Mouse (Mus musculus): ENCODE measurements around the gene Tjp2. TPM values are rescaled to one million over a fixed set of nuclear protein-coding genes. Genes with fewer than 3 reads are reported as not detected.

The Tjp2 gene
- total RNA-seq, 2 experiments from 2014 or later = 3.5 to 4.9 TPM

- no peak overlapping the region for H3K4me3 ChIP-seq
- no peak overlapping the region for H3K27ac ChIP-seq
- TF ChIP-seq CTCF (IDR thresholded peaks at IDR 0.05) = no peak
- no peak for DNase-seq
- intact Hi-C loops (cut with DNase I) = no loop called here
These were observed 7.0 kb downstream of the Tjp2 start for GRCm38 (mm10) chr19:24217851-24218250.

DNA sequence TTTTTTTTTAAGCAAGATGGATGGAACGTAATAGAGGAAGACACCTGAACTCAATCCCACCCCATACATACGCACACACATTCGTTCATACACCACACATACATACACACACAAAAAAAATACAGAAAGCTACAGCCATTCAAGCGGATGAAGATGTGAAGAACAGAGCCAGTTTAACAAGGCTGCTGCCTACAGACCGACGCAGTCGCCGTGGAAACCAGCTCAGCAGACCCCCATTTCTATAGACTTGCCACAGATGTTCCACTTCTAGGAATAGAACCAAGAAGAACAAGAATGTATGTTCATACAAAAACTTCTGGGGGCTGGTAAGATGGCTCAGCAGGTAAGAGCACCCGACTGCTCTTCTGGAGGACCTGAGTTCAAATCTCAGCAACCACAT, 8.1 kb downstream of the Tjp2 start:
- no peak for DNase-seq
- Histone ChIP-seq H3K4me3 (no peak overlapping the region), H3K27ac (no peak overlapping the region)
- intact Hi-C loops (cut with DNase I) = no loop called here
- TF ChIP-seq CTCF (IDR thresholded peaks at IDR 0.05) = no peak

DNA sequence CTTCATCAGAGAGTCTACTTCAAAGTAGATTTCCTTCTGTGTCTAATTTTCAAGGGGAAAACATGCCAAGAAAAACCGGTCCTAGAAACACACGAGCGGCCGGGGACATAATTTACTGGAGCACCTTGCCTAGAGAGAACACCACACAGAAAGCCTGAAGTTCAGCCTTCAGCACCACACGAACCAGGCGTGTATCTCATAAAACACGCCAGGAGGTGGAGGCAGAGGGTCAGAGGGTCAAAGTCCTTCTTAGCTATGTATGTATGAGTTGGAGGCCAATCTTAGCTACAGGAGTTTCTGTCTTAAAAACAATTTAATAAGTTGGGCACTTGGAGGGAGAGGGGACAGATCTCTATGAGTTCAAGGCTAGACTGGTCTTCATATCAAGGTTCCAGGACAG, 9.9 kb downstream of the Tjp2 start:
- intact Hi-C loops (cut with DNase I) = no loop called here
- no peak for DNase-seq
- TF ChIP-seq CTCF (IDR thresholded peaks at IDR 0.05) = no peak
- Histone ChIP-seq H3K27ac (no peak overlapping the region), H3K4me3 (no peak overlapping the region)

DNA sequence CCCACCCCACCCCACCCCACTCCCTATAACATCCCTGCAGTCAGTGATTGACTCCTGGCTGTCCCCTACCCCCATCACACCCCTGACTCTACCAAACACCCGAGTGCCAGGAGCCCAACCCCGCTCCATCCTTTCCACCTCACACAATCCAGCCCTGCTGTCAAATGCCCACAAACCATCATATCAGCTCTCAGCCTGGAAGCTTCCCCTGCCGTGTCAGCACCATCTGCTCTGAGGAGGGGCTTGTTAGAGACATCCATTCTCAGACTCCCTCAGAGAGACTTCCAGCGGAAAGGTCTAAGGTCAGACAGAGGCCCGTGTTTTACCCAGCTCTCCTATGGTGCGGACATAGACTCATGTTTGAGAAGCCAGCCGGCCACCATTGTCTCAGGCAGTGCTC, 11.5 kb downstream of the Tjp2 start:
- H3K27ac ChIP-seq = no peak overlapping the region
- intact Hi-C loops (cut with DNase I) = no loop called here
- no peak for TF ChIP-seq CTCF (IDR thresholded peaks at IDR 0.05)
- no peak for DNase-seq
- no peak overlapping the region for H3K4me3 ChIP-seq

GRCm38 (mm10) chr19:24212552-24213249, 12.1 kb downstream of the Tjp2 start:
- Histone ChIP-seq H3K27ac (no peak overlapping the region), H3K4me3 (no peak overlapping the region)
- intact Hi-C loops (cut with DNase I) = no loop called here

DNA sequence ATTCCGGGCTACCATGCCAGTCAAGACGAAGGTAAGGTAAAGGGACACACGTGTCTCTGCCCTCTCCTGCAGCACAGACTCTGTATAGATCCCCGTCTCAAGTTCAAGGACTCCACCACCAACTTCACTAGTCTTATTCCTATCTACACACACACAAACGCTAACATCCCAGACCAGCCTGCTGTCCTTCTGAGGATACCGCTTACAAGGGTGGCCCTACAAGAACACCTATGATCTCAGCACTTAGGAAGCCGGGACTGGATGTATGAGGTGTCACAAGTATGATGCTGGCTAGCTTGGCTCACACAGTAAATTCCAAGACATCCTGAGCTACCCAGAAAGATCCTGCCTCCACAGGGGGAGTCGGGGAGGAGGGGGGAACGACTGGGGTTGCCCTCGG, 13.7 kb downstream of the Tjp2 start:
- H3K27ac ChIP-seq = no peak overlapping the region
- no peak for DNase-seq
- no peak for TF ChIP-seq CTCF (IDR thresholded peaks at IDR 0.05)
- no peak overlapping the region for H3K4me3 ChIP-seq
- intact Hi-C loops (cut with DNase I) = no loop called here

More at GRCm38 (mm10) chr19:24212552-24213249, 12.1 kb downstream of the Tjp2 start:
- TF ChIP-seq CTCF (IDR thresholded peaks at IDR 0.05) = no peak
- no peak for DNase-seq

GRCm38 (mm10) chr19:24209516-24209915, 15.3 kb downstream of the Tjp2 start:
- intact Hi-C loops (cut with DNase I) = no loop called here
- TF ChIP-seq CTCF (IDR thresholded peaks at IDR 0.05) = no peak
- no peak for DNase-seq

DNA sequence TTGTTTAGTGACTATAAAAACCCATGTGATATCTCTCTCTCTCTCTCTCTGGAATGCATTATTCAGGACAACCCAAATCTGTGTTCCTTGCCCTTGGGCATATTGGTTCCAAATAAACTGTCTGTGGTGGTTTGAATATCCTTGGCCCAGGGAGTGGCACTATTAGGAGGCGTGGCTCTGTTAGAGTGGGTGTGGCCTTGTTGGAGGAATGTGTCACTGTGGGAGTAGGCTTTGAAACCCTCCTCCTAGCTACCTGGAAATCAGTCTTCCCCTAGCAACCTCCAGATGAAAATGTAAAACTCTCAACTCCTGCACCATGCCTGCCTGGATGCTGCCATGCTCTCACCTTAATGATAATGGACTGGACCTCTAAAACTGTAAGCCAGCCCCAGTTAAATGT, 16.9 kb downstream of the Tjp2 start:
- no peak for DNase-seq
- intact Hi-C loops (cut with DNase I) = no loop called here
- H3K27ac ChIP-seq = no peak overlapping the region
- no peak overlapping the region for H3K4me3 ChIP-seq
- no peak for TF ChIP-seq CTCF (IDR thresholded peaks at IDR 0.05)

More at GRCm38 (mm10) chr19:24209516-24209915, 15.3 kb downstream of the Tjp2 start:
- H3K4me3 ChIP-seq = no peak overlapping the region
- H3K27ac ChIP-seq = no peak overlapping the region

GRCm38 (mm10) chr19:24205001-24205400, 19.8 kb downstream of the Tjp2 start:
- TF ChIP-seq CTCF (IDR thresholded peaks at IDR 0.05) = no peak
- Histone ChIP-seq H3K4me3 (no peak overlapping the region), H3K27ac (no peak overlapping the region)
- intact Hi-C loops (cut with DNase I) = no loop called here
- DNase-seq = no peak

- no peak overlapping the region for H3K4me3 ChIP-seq
- no peak for TF ChIP-seq CTCF (IDR thresholded peaks at IDR 0.05)
- intact Hi-C loops (cut with DNase I) = no loop called here
- no peak for DNase-seq
- H3K27ac ChIP-seq = no peak overlapping the region
These were observed 23.0 kb downstream of the Tjp2 start for GRCm38 (mm10) chr19:24201848-24202247.

DNA sequence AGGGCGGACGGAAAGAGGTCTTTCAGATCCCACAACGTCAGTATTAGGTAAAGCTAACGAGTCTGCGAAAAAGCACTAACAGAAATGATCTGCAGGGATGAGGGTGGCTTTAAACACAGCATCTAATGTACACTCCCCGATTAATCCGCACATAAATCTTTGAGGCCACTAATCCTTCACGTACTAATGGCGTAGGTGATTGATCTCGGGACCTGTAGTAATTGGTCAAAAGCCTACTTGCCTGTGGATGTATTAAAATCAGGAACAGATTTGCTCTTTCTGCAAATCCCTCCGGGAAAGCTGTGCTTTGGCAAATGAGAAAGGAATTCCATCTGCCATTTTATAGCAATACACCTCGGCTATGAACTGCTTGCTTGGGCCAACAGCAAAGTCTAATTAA, 24.3 kb downstream of the Tjp2 start:
- DNase-seq = no peak
- Histone ChIP-seq H3K27ac (no peak overlapping the region), H3K4me3 (no peak overlapping the region)
- no peak for TF ChIP-seq CTCF (IDR thresholded peaks at IDR 0.05)
- intact Hi-C loops (cut with DNase I) = no loop called here

GRCm38 (mm10) chr19:24198676-24199303, 26.0 kb downstream of the Tjp2 start:
- TF ChIP-seq CTCF (IDR thresholded peaks at IDR 0.05) = no peak
- intact Hi-C loops (cut with DNase I) = no loop called here
- DNase-seq = no peak
- no peak overlapping the region for H3K4me3 ChIP-seq
- H3K27ac ChIP-seq = no peak overlapping the region

GRCm38 (mm10) chr19:24197338-24197737, 27.5 kb downstream of the Tjp2 start:
- no peak for TF ChIP-seq CTCF (IDR thresholded peaks at IDR 0.05)
- no peak for DNase-seq
- intact Hi-C loops (cut with DNase I) = no loop called here
- Histone ChIP-seq H3K27ac (no peak overlapping the region), H3K4me3 (no peak overlapping the region)

DNA sequence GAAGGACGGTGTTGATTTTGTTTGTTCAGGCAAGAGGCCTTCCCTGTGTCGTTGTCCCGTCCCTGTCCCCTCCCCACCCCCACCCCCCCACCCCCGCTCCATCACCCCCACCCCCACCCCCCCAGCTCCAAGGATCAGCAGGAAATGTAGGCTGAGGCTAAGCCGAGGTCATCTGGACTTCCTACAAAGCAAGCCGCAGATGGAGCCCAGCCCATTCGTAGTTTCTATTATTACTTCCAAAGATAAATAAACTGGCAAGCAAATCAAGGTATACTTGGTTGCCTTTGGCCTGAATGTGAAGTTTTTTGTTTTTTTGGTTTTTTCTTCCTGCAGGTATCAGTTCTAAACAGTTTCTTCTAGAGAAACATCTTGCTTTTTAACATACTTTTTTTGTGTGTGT, 29.6 kb downstream of the Tjp2 start:
- H3K4me3 ChIP-seq = no peak overlapping the region
- TF ChIP-seq CTCF (IDR thresholded peaks at IDR 0.05) = no peak
- H3K27ac ChIP-seq = no peak overlapping the region
- intact Hi-C loops (cut with DNase I) = no loop called here
- no peak for DNase-seq
